Mouse (Mus musculus) frontal cortex, postnatal 14 days (tissue): ENCODE results near the gene Gzmd.

ENCODE experiments used
- DNase-seq, 2 experiments: peaks; one replicate each; pipeline ENCODE4 v3.0.0; 2022; ENCODE audit warnings: low spot score in 2 of 2

Gene Gzmd

GRCm38 (mm10) chr14:56082016-56082415 is 50.4 kb downstream of the Gzmd start:
- DNase-seq: no peak
